Mouse (Mus musculus): Measurements from ENCODE around the gene Ptges3.

Gene Ptges3

GRCm38 (mm10) chr10:128092506-128093495 lies 34.0 kb downstream of the Ptges3 start:
- peak; percentile 40 to 81 for DNase-seq (ENCODE audit: low spot score in 2 of 2)

DNA sequence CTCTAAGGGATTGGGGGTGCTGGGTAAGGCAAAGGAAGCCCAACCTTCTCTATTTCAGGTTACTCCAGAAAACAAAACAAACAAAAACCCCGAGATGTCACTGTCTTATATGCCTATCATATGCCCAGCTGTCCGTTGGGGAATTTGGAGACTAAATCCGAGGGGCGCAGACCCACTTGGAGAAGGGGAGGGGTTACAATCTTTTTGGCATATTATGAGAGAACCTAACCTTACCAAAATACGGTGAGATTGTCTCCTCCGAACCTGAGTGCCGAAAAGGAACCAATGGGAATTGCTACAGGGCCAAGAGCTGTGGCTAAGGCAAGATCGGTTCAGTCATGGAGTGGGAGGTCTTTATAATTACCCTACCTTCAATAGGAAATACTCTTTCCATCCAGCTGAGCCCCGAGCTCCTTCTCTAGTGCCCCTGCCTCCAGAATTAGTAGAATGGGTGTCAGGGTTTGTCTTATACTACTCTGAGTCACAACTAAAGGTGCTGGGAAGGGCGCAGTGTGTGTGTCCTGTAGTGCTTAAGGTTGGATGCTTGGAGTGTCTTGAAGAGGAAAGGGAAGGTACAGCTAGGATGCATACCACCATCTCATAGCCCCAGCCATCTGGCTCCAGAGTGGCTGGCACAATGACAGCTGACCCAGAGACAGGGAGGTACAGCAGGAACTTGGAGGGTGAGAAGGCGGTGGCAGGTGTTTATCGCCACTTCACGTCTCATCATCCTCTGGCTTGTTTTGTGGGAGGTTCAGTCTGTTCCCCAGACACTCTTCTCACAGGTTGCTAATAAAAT lies 34.9 kb downstream of the Ptges3 start:
- DNase-seq (ENCODE audit: low spot score in 2 of 2): peak; percentile 60 to 68

DNA sequence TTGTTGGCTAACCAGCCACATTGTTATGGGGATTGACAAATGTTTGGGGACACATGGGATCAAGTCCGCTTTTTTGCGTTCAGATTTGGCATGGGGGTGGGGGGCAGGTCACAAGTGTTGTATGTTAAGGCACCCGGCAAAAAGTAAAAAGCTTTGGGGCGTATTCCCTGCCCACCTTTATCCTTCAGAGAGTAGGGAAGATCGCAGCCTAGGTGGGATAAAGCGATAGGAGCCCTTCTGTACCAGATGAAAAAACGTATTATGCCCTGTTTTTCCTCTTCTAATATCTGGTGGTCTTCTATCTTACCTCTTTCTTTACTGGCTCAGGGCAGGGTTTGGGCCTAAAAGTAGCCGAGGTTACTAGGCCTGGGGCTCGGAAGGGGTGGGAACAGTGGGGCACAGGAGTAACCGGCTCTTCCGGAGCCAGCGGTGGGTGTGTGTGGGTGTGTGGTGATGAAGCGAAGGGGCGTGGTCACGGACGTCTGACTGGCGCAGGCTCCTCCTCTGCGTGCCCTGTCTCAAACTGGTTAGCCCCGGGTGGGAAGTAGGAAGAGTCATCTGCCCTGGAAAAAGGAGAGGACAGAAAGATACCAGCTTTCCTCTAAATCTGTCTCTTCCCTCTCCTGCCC lies 35.7 kb downstream of the Ptges3 start:
- peak; percentile 90 to 92 for DNase-seq (ENCODE audit: low spot score in 2 of 2)

GRCm38 (mm10) chr10:128095003-128095636 lies 36.4 kb downstream of the Ptges3 start:
- DNase-seq (ENCODE audit: low spot score in 2 of 2): no peak

GRCm38 (mm10) chr10:128096313-128096692 lies 37.5 kb downstream of the Ptges3 start:
- DNase-seq (ENCODE audit: low spot score in 2 of 2): no peak

GRCm38 (mm10) chr10:128096693-128097586 lies 38.2 kb downstream of the Ptges3 start:
- DNase-seq (ENCODE audit: low spot score in 2 of 2): peak; percentile 63 to 76

GRCm38 (mm10) chr10:128097587-128097971 lies 38.8 kb downstream of the Ptges3 start:
- peak; percentile 68 to 72 for DNase-seq (ENCODE audit: low spot score in 2 of 2)

DNA sequence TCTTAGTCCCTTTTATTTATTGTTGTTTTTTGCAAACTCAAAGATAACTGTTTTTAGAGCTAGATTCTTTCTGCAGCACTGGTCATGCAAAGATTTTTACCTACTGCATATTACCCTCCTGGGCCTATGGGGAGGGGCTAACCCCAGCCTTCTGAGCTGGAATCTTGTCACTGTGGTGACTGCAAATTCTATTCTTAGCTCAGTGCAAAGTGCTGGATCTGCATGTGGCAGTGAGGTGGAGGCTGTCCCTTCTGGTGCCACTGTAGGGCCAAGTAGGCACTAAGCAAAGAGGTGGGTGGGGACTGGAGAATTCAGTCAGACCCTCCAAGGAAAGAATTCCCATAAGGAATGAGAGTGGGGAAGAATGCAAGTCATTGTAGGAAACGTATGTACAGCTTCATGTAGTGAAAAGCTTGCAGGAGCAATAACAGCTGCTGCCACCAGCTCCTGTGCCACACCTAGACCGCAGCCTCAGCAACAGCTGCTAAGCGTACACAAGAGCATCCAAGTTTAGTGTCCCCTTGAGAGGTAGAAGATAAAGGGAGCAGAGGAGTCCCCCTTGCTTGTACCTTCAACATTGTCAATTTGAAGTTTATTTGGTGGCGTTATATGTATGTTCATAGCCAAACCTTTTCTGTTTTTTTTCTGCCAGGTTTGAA lies 51.5 kb downstream of the Ptges3 start:
- no peak for DNase-seq (ENCODE audit: low spot score in 2 of 2)

GRCm38 (mm10) chr10:128111227-128111626 lies 52.5 kb downstream of the Ptges3 start:
- DNase-seq (ENCODE audit: low spot score in 2 of 2): no peak

DNA sequence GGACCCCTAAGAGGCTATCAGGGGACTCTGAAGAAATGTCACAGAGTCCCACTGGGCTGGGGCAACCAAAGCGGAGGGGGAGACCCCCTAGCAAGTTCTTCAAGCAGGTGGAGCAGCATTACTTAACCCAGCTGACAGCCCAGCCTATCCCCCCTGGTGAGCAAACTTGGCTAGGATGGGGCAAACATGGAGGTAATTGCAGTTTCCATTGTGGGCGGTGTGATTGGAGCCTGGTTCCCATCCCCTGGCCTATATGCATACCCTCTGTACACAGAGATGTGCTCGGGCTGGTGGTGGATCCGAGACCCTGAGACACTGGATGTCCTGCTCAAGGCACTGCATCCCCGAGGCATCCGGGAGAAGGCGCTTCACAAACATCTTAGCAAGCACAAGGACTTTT lies 65.1 kb downstream of the Ptges3 start:
- DNase-seq (ENCODE audit: low spot score in 2 of 2): no peak

DNA sequence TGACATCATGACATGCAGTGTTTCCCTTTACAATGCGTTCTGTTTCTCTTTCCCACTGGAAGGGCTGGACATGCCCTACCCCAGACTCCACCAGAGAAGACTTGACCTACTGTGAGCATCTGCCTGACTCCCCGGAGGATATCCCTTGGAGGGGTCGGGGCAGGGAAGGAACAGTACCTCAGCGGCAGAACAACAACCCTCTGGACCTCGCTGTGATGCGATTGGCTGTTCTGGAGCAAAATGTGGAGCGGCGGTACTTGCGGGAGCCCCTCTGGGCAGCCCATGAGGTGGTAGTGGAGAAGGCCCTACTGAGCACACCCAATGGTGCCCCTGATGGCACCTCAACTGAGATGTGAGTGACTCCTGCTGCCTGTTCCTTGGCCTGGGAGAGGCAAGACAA lies 66.1 kb downstream of the Ptges3 start:
- no peak for DNase-seq (ENCODE audit: low spot score in 2 of 2)

DNA sequence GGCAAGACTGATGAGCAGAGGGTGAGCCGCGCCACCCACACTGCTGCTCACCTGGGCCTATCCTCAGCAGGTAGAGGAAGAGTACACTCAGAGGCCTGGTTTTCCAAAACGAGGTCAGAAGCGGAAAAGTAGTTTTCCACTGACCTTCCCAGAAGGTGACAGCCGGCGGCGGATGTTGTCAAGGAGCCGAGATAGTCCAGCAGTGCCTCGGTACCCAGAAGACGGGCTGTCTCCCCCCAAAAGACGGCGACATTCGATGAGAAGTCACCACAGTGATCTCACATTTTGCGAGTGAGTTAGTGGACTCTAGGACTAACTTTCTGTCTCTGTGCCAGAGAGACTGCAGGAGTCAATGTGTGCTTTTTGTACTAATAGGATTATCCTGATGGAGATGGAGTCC lies 67.2 kb downstream of the Ptges3 start:
- DNase-seq (ENCODE audit: low spot score in 2 of 2): no peak
